Mouse (Mus musculus) spleen, embryonic (tissue): Measurements from ENCODE around the gene Arih1.

Source experiments
- CTCF ChIA-PET: fragments of 350-600 bp; sonication (Branson Sonifier 250); formaldehyde crosslinking; loops from one replicate; lab custom pipeline; 2022; lab: Charles Lee

Gene Arih1

GRCm38 (mm10) chr9:59486549-59487065 is at the start of gene Arih1:
Gene Arih1 (minus strand): TSS chr9:59486618.
- CTCF ChIA-PET: no interaction called here

DNA sequence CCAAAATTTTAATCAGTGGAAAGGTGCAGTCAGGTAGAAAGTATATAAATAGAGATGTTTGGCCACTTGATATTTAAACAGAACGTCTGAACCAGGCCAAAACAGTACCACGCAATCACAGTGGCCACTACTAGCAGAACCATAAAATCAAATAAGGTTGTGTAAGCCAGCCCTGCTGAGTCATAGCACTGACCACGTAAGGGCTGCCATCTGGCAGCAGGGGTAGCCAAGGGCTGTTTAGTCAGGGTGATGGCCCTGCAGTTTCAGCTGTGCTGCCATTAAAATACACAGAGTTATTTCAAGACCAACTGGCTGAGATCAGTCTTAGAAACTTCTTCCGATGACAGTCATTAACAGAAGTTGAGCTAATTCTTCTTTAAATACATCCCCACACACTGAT is 47.5 kb upstream of the Arih1 start:
- CTCF ChIA-PET: no interaction called here

GRCm38 (mm10) chr9:59533422-59533821 is 47.0 kb upstream of the Arih1 start:
- CTCF ChIA-PET: no interaction called here

DNA sequence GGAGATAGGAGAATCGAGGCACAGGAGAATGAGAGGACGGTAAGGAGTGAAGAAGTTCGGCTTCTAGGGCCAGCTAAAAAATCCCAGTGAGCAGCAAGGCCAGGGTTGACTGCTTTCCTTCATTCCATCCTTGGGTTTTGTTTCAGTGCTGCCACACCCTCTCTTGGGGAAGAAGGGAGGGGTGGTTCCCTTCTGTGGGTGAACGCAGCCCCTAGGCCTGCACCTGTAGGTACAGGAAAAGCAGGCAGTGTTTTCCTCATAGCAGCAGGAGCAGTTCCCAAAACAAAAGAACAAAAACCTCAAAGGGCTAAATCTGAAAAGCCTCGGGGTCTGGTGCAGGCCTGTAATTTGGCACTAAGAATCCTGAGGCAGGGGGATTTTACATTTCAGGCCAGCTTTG is 45.2 kb upstream of the Arih1 start:
- CTCF ChIA-PET: no interaction called here

DNA sequence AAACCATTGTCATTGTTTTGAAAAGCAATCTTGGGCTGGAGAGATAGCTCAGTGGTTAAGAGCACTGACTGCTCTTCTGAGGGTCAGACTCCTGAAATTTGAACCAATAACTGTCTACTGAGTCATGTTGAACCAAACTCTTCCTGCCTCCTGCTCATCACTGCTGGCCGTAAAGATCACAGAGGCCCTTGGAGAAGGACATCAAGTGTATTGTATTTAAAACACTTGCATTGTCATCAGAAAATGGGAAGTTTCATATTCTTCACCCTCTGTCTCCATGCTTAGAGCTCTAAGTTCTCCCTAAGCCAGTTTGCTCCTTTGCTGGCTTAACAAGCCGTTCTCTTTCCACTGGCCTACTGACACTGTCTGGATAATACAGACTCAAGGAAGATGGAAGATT is 41.9 kb upstream of the Arih1 start:
- CTCF ChIA-PET: no interaction called here

DNA sequence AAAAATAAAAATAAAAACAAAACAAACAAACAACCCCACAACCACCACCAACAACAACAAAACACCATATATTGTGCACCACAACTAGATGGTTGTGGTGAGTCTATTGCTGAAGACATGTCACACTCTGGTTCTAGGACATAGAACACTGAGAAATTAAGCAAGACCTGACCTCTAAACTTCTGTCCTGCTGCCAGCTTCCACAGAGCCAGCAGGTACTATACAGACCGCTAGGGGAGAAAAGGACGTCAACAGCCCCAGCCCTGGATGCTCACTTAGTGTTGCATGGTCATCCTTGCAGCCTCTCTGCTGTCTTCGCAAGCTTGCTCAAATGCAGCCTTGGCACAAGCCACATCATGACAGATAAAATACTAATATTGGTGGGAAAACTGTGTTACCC is 41.2 kb upstream of the Arih1 start:
- CTCF ChIA-PET: no interaction called here

- CTCF ChIA-PET: no interaction called here
Observed at GRCm38 (mm10) chr9:59526727-59527126, 40.3 kb upstream of the Arih1 start.

- CTCF ChIA-PET: no interaction called here
Observed at GRCm38 (mm10) chr9:59522906-59523305, 36.5 kb upstream of the Arih1 start.

DNA sequence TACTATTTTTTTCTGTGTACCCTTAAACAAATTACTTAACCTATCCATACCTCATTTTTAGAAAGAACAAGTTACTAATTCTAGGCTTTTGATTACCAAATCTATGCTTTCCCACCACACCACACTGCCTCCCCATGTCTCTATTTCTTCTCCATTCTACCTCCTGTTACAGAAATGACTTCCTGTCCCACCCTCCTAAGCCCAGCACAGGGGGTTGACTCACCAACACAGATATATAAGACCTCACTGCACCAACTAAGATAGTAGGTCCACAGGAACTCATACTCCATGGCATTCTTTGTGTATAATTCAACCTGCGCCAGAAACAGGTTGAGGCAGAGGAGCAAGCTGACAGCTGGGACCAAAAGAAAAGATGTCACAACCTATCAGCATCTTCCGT is 33.0 kb upstream of the Arih1 start:
- CTCF ChIA-PET: no interaction called here

DNA sequence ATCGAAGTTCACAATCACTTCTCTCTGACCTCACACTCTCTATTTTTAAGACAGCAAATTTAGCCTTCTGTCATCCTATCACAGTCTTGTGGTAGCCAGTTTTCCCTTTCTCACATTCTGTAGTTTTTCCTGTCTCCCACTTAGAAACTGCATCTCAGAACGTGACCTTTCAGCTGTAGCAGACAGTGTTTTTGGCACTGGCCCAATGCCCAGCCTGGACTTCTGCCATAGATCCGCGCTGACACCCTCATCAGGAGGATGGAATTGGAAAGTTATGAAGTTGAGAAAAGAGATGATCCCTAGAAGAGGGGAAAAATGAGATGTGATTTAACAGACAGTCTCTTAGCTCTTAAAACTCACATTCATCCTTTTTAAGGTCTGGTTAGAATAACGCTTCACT is 32.6 kb upstream of the Arih1 start:
- CTCF ChIA-PET: no interaction called here

DNA sequence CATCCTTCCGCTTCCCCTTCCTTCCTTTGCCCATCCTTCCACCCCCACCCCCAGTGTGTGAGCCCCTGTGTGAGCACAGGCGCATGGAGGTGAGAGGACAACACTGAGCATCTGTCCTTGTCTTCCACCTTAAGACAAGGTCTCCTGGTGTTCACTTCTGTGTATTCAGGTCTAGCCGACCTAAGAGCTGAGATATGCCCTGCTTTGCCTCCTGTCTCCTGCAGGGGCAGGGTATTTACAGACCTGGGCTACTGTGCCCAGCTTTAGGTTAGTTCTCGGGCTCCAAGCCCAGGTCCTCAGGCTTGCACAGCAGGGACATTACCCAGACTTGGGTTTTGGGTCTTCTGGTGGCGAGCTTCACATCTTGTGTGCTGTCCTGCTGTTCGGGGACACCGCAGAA is 30.7 kb upstream of the Arih1 start:
- CTCF ChIA-PET: no interaction called here

DNA sequence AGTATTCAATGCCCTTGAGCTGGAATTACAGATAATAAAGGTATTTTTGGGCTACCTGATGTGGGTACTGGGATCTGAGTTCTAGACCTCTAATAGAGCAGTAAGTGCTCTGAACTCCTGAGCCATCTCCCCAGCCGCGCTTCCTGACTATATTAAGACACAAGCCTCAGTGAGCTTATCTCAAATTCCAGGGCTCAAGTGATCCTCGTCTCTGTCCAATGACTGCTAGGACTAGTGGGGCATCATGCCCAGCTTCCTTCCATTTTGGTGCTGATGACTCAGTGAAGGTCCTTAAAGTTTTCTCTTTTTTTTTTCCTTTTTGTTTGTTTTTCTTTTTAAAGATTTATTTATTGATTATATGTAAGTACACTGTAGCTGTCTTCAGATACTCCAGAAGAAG is 28.7 kb upstream of the Arih1 start:
- CTCF ChIA-PET: interaction anchor here (0.6 kb wide), 1 partner anchor 52 kb away, joined by 3 read pairs; no protein-coding TSS in a partner anchor

- CTCF ChIA-PET: no interaction called here
Observed at GRCm38 (mm10) chr9:59512381-59512780, 26.0 kb upstream of the Arih1 start.

DNA sequence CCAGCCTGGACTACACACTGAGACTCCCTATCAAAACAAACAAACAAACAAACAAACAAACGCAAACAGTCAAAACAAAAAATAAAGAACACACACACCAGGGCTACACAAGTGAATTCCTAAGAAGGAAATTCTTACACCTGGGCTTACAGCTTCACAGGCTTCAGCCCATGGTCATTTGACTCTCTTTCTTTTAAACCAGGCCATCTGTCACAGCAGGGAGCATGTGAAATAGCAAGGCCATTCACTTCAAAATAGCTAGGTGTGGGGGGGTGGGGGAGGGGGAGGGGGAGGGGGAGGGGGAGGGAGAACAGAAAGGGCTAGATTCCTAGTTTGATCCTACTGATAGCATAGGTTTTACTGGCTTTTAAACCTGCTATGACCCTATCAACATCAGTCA is 21.7 kb upstream of the Arih1 start:
- CTCF ChIA-PET: no interaction called here

- CTCF ChIA-PET: interaction anchor here (0.8 kb wide), 1 partner anchor 23 kb away, joined by 3 read pairs; no protein-coding TSS in a partner anchor
Observed at GRCm38 (mm10) chr9:59487331-59487730, 913 bp upstream of the Arih1 start.

DNA sequence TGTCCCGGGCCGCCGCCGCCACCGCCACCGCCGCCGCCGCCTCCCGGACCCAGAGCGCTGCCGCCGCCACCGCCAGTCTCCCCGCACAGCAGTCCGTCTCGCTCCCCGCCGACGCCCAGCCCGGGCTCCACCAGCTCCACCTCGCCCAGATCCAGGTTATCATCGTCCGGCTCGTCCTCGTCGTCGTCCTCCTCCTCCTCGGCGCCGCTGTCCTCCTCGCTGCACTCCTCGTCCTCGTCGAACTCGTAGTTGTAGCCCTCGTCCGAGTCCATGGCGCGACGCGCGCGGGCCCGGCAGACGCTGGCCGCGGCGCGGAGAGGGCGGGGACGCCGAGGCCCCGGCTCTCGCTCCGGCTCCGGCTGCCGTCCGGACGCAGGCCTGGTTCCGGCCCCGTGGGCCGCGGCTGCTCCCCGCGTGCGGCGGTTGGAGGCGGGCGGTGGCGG is 321 bp downstream of the Arih1 start:
- CTCF ChIA-PET: no interaction called here

DNA sequence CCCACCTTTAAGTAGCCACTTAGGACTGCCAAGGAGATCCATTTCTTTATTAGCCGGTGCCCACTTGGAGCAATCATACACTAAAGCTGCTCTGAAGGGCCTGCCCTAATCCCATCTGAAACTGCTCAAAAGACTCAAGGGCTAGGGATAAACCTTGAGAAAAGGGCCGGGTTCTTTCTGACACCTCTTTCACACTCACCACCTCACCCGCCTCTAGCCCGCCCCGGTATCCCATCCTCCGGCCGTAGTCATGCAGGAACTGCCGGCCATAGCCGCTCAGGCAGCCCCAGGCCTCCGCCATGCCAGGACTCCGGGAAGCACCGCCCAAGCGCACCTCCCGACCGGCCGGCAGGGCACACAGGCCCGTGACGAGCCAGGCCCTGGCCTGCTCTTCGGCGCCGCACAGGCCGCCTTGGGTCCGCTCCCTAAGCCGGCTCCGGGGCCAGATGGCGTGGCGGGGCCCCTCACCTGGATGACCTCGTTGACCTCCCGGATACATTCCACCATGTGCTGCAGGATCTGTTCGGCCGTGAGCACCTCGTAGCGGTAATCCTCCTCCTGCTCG is 825 bp downstream of the Arih1 start:
- CTCF ChIA-PET: no interaction called here

DNA sequence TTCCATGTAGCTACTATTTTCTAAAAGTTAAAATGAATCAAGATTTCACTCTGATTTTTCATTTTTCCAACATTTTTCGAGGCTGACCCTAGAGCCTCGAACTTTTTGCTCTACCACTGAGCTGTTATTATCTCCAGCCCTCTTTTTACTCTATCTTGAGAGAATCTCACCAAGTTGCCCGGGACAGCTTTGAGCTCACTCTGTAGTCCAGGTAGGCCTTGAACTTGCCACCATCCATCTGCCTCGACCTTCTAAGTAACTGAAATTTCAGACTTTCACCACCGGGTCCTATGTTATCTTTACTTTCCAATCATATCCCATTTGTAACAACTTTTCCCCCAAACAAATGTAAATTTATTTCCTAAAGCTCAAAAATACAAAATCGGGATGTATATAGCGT is 1.7 kb downstream of the Arih1 start:
- CTCF ChIA-PET: interaction anchor here (1.0 kb wide), 1 partner anchor 16 kb away, joined by 4 read pairs; no protein-coding TSS in a partner anchor

GRCm38 (mm10) chr9:59482419-59482818 is 4.0 kb downstream of the Arih1 start:
- CTCF ChIA-PET: no interaction called here

GRCm38 (mm10) chr9:59476617-59477016 is 9.8 kb downstream of the Arih1 start:
- CTCF ChIA-PET: no interaction called here

- CTCF ChIA-PET: no interaction called here
Observed at GRCm38 (mm10) chr9:59474838-59475237, 11.6 kb downstream of the Arih1 start.

DNA sequence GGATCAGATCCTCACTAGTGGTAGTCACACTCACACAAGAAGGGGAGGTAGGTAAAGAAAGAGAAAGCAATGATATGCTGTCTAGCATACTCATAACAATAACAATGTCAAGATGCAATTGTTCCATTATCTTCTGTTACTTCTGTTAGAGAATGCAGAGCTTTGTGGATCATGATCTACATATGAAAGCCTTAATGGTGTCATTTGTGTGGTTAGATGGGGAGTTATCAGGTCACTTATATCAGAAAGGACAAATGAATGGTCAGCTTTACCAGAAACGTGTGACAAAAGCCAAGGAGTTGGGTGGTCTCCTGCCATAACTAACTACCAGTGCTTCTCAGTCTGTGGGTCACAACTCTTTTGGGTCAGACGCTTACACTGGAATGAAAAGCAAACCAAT is 13.2 kb downstream of the Arih1 start:
- CTCF ChIA-PET: no interaction called here

- CTCF ChIA-PET: interaction anchor here (1.2 kb wide), 1 partner anchor 15 kb away, joined by 4 read pairs; no protein-coding TSS in a partner anchor
Observed at GRCm38 (mm10) chr9:59469446-59469845, 17.0 kb downstream of the Arih1 start.

GRCm38 (mm10) chr9:59464293-59464692 is 22.1 kb downstream of the Arih1 start:
- CTCF ChIA-PET: interaction anchor here (0.9 to 1.0 kb wide), 2 partner anchors 9 to 23 kb away, joined by 3 read pairs; no protein-coding TSS in a partner anchor
